Mouse (Mus musculus) forelimb bud, embryonic 11.5 days (tissue): ENCODE data around the gene Arhgef40.

Experiments
- DNase-seq: peaks from one replicate; pipeline ENCODE4 v3.0.0-alpha.2; 2012; ENCODE audit warnings: low read depth, low spot score

Gene Arhgef40

DNA sequence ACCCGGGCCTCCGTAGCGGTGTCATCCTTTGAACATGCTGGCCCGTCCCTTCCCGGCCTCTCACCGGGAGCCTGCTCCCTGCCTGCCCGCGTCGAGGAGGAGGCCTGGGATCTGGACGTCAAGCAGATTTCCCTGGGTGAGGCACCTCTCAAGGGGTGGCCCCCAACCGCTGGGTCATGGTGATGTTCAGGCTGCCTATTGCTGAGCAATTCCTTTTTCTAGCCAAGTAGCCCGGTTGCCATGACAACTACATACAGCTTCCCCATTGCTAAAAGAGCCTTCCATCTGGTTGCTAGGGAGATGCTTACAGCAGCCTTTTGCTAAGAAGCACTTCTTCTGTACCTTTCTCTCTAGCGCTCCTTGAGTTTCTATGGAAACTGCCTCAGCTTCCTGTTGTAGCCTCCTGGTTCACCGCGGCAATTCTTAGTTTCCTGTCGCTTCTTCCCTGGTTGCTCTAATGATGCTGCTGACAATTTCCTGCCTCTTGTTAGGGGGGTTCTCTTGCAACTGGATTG lies 19.5 kb downstream of the Arhgef40 start:
- DNase-seq, result no peak

DNA sequence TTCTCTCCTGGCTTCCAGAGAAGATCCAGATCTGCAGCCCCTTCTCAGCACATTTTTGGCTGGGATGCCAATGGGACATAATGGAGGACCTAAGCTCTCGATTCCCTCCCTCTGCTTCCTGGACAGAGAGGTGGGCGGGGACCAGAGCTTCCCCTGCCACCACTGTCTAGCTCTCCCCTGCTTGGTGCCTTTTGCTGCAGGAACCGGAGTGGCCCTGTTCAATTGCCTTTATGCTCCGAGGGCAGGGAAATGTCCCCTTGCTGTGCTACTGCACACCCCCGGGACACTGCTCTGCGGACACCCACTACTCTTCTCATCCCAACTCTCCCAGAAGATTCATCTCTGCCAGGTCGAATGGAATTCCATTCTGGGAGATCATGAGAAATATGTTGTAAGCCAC lies 20.6 kb downstream of the Arhgef40 start:
- no peak for DNase-seq

DNA sequence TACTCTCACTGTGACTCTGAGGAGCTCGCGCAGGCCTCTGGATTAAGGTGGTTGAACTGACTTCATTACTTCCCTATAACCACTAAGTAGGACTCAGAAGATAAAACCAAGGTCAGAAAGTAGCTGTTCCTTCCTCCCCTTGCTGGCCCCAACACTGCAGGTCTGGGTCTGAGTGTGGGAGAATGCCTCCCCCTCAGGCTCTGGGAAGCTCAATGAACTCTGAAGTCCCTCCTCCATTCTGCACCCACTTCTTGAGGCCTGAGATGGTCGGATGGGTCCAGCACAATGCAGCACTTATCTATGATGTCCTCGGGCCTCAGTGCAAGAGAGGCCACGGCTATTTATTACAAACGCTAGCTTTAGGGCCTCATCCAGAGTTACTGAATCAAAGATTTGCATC lies 21.1 kb downstream of the Arhgef40 start:
- no peak for DNase-seq

DNA sequence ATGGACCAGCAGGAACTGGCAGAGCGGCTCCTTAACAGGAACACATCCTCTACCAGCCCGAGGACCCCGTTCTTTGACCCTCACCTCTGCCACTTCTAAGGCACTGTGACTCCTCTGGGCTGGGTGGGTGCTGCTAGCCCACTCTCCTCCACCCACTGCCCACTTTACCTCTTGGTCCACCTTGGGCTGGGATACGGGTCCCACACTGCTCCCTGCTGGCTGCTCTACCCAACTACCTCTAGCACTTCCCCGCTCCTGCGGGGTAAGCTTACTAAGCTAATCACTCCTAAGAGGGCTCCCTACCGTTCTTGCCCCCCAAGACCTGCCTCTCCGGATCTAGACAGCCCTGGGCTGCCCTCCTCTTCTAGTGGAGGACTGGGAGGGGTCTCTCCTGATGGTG lies 21.7 kb downstream of the Arhgef40 start:
- no peak for DNase-seq

DNA sequence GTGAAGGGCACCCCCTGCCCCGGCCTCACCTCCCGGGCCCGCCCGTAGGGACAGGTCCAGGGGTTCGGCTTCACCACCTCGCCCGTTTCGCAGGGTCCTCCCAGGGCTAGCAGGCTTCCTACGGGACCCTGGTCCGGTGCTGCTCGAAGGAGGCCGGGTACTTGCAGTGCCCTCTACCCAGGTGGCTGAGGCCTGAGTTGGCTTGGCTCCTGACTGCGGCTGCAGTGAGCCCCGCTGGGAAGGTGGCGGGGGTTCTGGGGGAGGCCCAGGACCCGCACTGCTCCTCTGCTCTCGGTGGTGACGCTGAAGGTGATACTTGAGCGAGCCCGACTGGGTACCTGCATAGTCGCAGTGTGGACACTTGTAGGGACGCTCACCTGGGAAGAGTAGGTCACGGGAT lies 22.3 kb downstream of the Arhgef40 start:
- DNase-seq, result no peak

DNA sequence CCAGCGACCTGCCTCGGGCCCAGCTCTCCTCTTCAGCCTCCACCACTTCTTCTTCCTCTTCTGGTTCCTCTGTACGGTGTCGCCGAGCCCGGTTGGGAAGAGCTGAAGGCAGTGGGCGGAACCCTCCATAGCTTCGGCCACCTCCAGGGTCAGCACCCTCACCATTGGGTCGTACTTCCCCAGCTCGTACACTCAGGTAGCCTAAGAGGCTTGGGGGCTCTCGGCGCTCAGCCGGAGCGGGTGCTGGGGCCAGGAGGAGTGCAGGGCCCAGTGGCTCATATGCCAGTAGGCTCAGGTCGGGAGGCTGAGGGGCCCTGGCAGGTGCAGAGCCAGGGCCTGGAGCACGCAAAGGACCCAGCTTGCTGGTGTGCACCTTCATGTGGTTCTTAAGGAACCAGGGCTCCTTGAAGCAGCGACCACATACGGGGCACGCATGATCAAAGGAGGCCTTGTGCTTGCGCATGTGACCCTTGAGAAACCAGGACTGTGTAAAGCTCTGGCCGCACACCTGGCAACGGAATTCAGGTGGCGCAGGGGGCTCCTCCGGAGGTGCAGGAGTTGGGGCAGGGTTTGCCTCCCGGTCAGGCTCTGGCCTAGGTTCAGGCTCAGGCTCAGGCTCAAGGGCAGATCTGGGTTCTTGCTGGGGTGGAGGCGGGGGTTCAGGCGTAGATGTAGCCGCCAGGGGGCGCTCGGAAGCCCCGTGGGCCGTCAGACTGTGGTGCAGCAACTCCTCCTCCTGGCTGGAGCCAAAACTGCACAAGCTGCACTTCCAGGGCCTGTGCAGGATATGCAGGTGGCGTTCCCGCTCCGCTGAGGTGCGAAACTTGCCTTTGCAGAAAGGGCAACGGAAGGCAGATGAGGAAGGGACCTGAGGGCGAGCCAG lies 24.0 kb downstream of the Arhgef40 start:
- peak; percentile 92 for DNase-seq

DNA sequence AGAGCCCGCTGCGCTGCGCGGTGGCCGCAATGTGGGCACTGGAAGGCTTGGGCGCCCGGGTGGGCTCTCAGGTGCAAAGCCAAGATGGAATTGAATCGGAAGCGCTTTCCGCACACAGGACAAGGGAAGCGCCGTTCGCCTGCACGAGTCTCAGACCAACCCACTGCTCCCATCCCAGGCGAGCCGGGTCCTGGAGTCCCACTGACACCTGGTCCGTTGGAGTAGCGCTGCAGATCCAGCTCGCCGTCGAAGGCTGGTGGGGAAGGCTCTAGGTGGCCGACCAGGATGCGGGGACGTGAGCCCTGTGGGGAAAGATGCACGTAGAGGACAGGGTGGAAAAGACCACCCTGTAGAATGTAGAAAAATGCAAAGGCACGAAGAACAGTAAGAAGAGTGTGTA lies 24.8 kb downstream of the Arhgef40 start:
- DNase-seq, result no peak

DNA sequence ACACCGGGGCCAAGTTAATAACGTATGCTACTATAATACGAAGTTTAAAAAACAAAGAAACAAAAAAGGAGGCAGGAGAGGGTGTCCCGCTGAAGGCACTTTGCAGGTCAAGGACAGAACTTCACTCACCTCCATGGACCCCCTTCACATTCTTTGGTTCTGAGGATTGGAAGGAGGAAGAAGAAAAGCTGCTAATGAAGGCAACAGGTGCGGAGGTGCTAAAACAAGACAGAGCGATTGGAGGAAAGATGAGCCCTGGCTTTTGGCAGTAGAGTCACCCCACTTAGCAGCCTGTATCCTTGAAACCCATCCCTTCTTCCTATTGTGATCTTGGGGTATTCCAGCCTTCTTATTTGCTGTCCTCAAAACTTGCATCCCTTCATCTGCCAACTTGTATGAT lies 25.3 kb downstream of the Arhgef40 start:
- no peak for DNase-seq

DNA sequence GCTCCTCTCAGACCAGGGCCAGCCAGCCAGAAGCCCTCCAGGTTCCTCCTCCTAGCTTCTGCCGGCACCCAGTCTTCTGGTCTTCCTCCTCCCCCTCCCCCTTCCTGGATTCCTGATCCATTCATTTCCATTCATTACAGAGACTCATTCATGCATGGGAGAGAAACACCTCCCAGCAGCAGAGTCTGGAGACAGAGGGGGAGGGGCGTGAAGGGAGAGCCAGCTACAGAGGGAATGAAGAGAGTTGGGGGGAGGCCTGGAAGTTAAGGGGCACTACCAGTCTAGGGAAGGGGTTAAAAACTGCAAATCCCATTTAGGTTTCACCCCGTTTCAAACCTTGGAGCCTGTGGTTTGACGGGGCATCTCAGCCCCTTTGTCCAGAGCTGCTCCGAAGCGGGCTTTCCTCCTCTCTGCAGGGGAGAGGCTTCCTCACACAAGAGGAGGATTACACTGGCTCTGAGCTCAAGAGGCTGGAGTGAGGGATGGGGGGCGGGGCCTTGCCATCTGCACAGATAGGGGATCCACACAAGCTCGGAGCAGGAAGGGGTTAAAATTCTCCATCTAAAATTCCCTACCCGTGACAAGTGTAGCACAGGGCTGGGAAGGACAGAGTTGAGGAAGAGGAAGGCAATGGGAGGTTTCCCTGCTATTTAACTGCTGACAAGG lies 26.1 kb downstream of the Arhgef40 start:
- DNase-seq, result no peak

DNA sequence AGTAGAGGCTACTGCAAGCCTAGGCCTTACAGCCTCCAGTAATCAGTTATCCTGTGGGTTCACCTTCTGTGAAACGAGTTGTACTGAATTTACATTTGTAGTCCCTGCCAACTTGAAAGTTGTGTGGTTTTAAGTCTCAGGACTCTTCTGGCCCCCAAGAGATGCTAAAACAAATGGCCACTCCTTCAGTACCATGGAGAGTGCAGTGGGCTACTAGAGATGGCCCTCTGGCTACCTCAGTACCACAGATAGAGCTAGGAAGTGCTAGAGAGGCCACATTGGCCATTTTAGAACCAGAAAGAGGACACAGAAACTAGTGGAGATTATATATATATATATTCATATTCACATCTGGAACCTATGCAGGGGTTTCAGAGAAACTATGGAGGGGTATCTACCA lies 27.2 kb downstream of the Arhgef40 start:
- DNase-seq, result no peak

DNA sequence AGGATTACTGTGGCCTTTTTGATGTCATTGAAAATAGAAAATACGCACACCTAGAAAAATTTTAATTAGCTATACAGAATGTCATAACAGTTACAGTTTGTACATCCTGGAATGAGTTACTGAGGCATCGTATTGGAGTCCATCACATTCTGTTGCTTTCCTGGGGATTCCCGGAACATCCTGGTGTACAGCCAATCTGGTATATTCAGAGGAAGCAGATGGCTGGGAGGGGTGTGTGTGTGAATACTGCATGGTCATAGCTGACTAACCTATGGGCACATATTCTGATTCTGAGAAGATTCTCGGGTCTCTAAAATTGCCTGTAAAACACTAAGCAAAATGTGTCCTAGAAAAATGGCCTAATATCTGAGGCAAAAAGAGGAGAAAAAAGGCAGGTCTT lies 27.6 kb downstream of the Arhgef40 start:
- no peak for DNase-seq

DNA sequence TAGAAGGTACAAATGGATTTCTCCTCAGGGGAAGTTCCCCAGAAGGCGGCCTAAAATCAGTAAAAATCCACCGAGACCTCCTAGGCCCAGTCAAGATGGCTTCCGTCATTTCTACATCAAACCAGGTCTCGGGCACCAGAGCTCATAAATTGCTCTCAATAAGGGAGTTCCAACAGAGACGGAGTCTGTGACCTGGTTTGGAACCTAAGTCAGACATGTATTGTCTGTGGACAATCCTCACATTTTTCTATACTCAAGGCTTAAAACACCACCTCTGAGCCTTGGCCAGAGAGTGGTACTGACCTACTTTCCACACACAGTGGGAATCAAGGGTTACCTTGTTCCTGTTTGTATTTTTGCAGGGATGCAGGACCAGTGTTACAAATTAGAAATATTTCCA lies 28.0 kb downstream of the Arhgef40 start:
- no peak for DNase-seq

DNA sequence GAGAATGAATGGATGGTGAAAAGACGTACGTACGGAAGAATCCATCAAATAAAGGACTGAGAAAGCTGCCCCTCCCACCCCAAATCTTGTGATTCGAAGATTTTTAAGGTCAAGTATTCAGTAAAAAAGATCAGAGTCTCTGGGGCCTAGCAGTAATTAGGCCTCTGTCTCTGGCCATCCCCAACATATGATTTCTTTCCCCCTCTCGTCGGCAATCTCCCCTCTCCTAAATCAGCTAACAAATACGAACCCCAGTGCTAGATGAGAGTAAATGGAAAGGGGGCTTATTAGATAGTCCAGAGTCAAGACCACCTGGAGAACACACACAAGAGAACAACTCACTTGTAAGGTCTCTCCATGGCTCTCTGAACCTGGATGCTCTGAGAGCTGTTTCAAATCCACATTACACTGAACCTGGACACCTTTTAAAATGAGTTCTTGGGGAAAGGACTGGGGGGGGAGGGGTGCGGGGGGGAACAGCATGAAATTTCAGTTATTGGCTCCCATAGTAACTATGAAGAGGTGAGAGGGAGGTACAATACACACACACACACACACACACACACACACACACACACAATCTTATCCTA lies 28.6 kb downstream of the Arhgef40 start:
- no peak for DNase-seq

DNA sequence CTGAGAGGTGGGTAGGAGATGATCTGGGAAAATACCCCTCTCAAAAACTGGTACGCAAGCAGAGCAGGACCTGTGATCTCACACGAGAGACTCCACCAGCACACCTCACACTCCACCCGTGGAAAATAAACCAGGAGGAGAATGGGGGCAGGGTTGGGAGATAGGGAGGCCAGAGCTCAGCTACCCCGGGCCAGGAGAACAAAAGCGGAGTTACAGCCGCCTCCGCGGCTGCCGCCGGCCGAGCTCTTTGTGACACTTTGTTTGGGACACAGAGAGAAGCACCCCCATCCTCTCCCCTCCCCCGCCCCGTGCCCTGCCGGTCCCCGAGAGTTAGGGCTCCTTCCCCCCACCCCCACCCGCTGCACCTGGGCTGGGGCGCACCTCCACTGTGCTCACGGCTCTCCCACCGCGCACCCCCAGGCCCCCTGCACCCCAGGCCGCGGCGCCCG lies 29.3 kb downstream of the Arhgef40 start:
- DNase-seq, result peak; percentile 31

DNA sequence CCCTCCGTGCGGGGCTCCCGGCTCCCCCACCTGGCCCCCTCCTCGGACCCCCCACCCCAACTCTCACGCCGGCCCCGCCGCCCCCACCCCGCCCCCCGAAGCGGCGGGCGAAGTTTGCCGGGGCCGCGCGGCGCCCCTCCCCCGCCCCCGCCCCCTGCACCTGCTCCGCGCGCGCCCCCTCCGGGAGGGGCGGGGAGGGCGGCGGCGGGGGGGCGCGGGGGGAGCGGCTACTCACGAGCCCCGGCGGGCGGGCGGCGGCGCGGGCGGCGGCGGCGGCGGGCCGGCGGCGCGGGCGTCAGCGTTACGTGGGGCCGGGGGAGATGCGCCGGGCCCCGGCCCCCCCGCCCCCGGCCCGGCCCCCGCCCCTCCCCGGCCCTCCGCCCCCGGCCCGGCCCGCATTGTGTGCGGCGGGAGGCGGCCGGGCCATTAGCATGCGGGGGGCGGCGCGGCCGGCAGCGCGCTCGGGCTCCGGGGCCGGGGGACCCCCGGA lies 29.8 kb downstream of the Arhgef40 start:
- no peak for DNase-seq

DNA sequence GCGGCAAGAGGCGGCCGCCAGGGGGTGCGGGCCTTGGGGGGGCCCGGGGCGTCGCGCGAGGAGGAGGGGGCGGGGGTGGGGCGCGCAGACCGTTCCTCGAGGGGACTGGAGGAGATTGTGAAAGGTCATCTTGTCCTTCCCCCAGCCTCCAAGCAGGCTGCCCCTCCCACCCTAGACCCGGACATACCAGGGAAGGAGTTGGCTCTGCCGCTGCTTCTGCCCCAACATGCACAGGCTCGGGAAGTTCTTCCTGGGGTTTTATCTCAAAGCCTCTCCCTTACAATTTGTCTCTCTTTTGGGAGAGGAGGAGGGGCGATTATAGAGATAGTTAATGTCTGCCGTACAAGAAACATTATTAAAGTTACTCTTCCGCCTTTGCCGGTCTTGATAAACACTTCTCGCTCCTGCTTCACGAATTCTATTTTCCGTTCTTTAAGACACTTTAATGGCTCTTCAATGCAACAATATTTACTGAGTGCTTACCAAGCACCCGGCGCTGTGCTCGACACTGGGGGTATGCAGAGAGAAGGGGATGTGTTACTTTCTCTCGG lies 30.3 kb downstream of the Arhgef40 start:
- DNase-seq, result peak; percentile 62

DNA sequence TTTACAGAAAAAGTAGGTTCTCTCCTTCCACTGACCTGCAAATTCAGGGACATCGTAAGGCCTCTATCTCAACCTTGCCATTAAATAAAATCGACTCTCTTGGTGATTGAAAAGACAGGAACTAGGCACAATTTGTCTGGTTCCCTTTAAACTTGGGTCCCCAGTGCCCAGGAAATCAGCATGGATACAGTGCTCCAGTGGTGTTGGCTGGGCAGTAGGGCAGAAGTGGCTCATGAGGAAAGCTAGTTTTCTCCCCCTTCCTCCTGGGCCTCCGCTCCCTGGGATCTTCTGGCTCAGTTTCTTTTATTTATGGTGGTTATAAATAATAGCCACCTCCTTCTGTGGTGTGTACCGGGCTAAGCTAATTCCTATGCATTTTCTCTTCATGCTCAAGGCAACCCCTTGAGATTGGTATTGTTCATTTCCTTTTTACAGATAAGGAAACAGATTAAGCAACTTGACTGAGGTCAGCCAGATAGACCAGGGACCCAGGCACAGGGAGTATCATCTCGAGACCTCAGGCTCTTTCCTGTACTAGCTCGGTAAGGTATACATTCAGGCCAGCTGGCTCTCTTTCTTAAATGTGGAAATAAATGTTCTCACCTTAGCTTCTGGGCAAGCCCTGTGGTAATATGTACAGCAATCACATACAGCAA lies 31.1 kb downstream of the Arhgef40 start, which contains the start of gene Tmem253:
Tmem253 (plus strand) TSS at position 214 of the 656 bp plus-strand sequence.
- no peak for DNase-seq

DNA sequence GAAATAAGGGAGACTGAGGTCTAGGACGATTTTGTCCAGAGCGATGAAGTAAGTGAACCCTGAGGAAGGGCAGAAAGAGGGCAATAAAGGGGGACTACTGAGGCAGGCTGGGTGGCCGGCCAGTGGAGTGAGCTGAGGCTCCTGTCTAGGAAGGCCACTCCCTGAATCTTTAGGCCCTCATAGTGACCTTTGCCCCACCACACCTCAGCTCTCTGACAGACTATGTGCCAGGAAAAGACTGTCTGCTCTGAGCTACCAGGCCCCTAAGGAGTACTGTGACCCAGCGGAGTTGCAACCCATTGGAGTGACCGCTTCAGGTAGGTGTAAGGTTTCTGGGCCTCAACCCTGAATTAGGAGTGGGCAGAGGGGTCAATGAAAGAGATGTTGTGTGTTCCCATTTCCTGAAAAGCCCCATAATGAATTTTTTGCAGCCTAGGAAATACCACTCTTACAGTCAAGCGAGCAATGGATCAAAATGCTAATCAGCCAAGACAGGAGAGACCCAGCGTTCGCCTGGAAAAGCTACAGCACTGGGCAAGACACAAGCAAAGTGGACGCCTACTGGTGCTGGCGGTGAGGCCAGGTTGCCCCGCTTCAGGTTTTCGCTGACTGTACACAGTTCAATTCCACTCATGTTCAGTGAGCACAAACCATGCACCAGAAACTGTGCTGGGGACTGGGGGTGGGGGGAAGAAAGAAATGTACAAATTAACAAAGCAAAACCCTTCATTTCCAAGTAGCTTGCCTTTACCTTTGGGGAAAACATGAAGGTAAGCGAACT lies 32.3 kb downstream of the Arhgef40 start:
- no peak for DNase-seq

DNA sequence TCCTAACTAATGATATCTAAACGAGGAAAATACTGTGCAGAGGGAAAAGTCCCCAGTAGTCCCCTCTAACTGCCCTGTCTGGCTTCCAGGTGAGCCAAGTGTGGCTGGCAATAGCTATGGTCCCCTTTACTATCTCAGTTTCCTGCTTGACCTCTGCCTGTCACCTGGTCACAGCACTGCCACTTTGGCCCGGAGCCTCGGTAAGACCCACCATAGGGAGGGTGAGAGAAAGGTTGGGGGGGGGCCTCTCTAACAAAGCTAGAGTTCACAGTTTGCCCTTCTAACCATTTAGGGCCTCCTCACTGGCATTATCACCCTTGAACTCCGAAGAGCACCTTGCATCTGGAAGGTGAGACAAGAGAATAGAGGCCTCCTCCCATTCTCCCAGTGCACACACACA lies 33.1 kb downstream of the Arhgef40 start:
- no peak for DNase-seq

DNA sequence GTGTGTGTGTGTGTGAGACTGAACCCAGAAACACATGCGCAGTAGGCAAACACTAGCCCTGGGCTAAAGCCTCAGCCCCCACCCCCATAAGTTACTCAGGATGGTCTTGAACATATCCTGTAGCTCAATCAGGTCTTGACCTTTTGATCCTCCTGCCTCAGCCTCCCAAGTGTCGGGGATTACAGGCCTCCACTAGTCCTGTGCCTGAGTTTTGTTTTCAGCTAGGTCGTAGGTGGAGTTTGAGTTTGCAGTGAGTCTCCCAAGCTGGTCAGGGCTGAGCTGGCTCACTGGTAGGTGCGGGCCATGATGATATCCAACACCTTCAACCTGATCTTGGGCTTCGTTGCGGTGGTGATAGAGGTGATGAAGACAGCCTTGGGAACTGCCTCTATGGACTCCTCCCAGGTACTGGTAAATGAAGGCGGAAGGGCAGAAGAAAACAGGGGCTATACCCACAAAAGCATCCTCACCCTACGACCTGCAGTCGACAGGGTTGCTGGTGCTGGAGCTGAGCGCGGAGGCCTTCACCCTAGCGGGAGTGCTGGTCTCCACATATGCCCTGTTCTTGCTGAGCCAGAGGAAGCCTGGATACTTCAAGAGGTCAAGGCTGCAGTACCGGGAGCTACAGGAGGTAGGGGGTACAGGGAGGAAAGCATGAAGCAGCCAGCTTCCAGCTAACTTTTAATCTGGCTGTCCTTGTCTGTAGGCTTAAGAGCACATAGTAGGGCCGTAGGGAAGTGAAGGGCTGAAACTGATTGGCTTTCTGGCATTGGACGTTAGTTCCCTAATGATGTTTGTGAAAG lies 33.9 kb downstream of the Arhgef40 start:
- no peak for DNase-seq
